Mouse (Mus musculus) left cerebral cortex, adult 18-20 months (tissue): ENCODE results near the gene Myh9. TPM values are rescaled to one million over a fixed set of nuclear protein-coding genes. Genes with fewer than 3 reads are reported as not detected.

Source experiments
- DNase-seq, 2 experiments: peaks; one replicate each; pipeline ENCODE4 v3.0.0; 2021 to 2022; ENCODE audit warnings: low spot score in 2 of 2, mixed read lengths in 1 of 2
- total RNA-seq, 2 experiments: library from RNA; stranded (reverse); gene quantifications; 2 replicates each; pipeline ENCODE4 v1.2.3; 2021

Gene Myh9
- total RNA-seq, 2 experiments from 2014 or later = 74.4 to 78.9 TPM

- no peak for DNase-seq
Measured at GRCm38 (mm10) chr15:77794138-77794907, 47.7 kb downstream of the Myh9 start.

- peak; percentile 50 to 65 for DNase-seq
Measured at GRCm38 (mm10) chr15:77793554-77793953, 48.4 kb downstream of the Myh9 start.

- DNase-seq = no peak
Measured at GRCm38 (mm10) chr15:77793094-77793493, 48.9 kb downstream of the Myh9 start.

GRCm38 (mm10) chr15:77792056-77792455 lies 49.9 kb downstream of the Myh9 start:
- no peak for DNase-seq

- no peak for DNase-seq
Measured at GRCm38 (mm10) chr15:77790656-77791405, 51.1 kb downstream of the Myh9 start.

DNA sequence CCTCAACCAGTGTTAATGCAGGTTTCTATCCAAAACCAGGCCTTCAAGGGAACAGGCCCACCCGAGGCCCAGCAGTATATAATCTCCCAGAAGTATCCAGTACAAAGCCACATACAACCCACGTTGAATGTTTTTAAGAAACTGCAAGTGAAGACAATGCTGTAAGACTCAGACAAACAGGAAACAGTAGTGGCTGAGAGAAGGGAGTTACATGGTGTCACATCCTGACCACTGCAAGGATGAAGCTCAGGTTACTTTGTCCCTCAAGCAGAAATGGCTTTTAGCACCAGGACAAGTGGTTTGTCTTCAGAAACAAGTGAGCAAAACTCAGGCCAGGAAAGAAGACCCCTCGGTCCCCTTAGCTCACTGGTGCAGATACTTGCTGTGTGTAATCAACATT lies 52.8 kb downstream of the Myh9 start:
- DNase-seq = no peak

DNA sequence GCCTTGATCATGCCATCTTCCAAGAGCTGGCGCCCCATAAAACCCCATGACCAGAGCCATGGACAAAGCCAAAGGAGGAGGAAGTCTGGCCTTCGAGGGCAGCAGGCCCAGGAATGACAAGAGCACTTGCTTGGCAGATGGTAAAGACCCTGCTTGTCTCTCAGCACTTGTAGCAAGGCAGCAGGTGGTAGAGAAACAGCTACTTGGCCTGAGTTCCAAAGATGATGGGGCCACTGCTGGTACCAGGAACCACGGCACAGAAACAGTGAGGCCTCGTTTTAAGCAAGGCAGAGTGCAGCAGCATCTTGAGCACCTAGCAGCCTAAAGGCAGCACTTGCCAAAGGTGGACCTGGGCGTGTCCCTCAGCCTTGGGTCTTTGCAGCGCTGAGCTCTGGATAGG lies 53.6 kb downstream of the Myh9 start:
- DNase-seq = no peak

DNA sequence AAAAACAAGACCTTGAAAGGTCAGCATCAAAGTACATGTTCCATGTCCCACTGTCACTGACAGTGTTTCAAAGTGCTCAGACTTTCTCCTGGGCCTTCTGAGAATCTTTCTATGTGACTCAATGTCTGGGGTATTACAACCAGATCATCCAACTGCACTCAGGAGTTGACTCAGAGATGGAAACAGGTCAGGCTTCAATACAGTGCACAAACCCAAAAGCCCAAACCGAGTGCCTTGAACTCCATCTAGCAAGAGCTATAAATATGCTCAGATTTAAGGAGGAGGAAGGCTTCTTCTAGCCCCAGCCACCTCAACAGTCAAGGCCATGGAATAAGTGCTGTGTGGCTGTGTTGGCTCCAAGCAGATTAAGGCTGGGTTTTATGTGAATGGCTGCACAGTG lies 56.2 kb downstream of the Myh9 start:
- no peak for DNase-seq

- DNase-seq = peak; percentile 74 to 87
Measured at GRCm38 (mm10) chr15:77784039-77784824, 57.7 kb downstream of the Myh9 start.

- DNase-seq = peak in 1 of 2 experiments; percentile 59
Measured at GRCm38 (mm10) chr15:77782449-77783014, 59.4 kb downstream of the Myh9 start.

DNA sequence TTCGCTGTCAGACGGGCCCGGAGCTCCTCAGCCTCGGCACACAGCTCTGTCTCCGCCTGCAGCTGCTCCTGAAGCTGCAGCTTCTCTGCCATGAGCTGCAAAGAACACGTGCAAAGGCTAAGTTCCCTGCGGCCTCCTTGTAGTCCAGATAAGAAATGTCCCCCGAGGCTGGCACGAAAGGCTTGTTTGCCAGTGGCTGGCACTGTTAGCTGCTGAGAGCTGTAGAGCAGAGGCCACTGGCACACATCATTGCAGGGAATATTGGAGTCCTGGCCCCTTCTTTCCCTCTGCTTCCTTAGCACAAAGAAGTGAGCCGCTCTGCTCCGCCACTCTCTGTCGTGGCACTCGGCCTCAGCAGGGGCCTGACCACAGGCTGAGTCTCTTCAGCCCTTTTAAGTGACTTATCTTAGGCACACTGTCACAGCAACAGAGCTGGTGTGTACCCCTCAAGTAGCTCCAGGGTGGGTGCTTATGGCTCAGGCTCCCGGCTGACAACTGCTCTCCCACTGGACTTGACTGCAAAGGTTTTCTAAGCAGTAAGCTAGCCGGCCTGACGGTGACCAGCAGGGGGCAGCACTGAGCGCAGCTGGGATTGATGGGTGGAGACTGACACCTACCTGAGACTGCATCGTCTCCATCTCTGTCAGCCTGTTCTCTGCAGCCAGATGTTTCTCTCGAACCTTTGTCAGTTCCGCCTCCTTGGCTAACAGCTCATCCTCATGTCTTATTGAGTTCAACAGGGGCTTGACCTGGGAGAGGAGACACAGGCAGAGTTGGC lies 66.6 kb downstream of the Myh9 start:
- peak; percentile 74 to 89 for DNase-seq

GRCm38 (mm10) chr15:77774303-77774702 lies 67.7 kb downstream of the Myh9 start:
- DNase-seq = no peak

DNA sequence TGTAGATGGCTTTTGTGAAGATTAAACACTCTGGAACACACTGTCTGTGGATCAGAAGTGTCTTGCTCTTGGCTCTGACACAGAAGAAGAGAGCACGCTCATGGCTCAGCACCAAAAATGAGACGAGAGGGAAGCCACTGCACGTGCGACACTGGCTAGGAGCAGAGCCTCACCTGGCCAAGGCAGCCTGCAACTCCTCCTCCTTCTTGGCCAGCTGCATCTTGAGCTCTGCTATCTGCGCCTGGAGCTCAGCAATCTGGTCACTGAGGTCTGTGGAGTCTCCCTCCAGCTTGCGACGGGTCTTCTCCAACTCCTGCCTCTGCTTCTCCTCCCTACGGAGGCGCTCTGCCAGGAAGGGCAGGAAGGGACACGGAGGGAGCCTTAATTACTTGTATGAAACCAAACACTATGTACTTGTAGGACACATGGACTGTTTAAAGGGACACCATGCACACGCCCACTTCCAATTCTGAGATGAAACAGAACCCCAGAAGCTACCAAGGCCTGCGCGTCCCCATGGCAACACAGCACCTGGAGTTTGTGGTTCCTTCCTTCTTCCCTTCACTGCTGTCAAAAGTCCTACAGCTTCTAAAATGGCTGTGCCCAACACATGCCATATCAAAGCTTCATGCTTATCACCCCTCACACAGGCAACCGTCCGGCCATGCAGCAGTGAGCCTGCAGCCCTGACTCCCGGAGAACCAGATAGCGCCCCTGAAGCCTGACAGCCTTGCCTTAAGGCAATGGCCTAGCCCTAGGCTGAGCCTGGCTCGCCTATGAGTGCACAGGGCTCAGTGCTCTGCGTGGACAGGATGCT lies 68.7 kb downstream of the Myh9 start:
- no peak for DNase-seq

DNA sequence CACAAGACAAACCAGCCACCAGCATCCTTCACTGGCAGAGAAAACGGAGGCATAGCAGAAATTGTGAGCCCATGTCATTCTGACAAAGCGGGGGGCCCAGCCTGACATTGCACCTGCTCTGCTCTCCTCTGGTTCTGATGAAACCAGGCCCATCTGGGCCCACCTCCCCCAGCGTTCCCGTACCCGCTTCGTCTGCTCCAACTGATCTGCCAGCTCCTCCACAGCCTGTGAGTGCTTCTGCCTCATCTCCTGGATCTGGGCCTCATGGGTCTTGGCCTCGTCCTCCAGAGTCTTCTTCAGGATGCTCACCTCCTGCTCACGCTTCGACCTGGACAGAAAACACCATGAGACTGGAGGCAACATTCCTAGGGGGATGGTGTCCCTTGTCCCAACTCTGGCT lies 71.0 kb downstream of the Myh9 start:
- DNase-seq = no peak

GRCm38 (mm10) chr15:77770341-77770740 lies 71.6 kb downstream of the Myh9 start:
- no peak for DNase-seq

- no peak for DNase-seq
Measured at GRCm38 (mm10) chr15:77766981-77767380, 75.0 kb downstream of the Myh9 start.

DNA sequence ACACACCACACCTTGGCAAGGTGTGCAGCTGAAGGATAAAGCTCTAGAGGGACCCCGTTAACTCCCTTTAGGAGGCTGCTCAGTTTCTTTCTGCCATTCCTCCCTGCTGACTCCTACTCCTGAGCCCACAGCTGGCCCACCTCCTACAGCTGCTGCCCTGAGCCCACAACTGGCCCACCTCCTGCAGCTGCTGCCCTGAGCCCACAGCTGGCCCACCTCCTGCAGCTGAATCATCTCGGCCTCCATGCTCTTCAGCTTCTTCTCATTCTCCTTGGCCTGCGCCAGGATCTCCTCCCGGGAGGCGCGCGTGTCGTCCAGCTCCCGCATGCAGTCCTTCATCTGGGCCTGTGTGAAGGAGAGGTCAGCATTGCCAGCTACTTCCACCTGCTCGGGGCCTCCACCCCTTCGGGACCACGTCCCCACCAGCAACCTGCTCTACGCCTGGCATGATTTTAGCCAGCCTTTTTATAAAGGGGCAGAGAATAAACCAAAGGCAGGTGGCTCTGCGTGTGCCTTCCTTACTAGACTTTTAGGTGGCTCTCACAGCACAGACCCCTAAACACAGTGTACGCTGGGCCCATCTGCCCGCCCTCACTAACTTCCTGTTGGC lies 76.4 kb downstream of the Myh9 start:
- no peak for DNase-seq

DNA sequence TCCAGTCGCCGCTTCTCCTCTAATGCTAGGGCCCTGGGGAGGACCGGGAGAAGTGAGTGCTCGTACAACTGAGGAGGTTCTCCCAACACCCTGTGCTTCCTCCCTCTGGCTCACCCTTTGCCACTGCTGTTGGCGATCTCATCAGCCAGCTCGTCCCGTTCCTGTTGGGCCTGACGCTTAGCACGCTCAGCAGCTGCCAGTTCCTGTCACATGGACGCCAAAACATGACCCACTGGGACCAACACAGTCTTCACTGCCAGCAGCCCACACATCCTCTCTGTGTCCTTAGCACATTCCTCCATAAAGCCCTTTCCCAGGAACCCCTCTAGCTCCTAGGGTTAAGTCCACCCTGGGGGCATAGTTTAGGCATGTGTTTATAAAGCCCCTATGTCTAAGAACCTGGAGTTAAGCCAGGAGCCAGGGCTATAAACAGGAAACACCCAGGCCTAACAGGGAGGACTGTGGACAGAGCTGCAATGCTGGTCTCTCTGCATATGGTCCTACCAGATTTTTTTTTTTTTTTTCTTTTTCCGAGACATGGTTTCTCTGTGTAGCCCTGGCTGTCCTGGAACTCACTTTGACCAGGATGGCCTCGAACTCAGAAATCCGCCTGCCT lies 77.5 kb downstream of the Myh9 start:
- DNase-seq = no peak

DNA sequence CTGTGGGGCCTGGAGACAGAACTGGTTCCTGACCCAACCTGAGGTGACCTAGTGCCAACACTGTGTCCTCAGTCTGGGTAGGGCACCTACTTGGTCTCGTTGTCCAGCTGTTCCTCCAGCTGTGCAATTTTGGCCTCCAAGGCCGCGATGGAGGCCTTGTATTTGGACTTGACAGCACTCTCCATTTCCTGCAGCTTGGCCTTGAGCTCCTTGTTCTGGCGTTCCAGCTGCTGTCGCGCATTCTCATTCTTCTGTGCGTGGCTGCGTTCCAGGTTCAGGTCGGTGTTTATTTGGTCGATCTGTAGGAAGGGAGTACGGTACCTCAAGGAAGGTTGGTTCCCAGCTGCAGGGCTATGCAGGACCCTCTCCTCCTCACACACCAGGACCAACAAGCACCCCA lies 78.3 kb downstream of the Myh9 start:
- DNase-seq = no peak
